Mouse (Mus musculus) erythroid progenitor cell, adult 5-6 weeks (primary cell): Measurements from ENCODE around the gene Mrps17. TPM values are rescaled to one million over a fixed set of nuclear protein-coding genes. Genes with fewer than 3 reads are reported as not detected.
"Not testable (repeated sequence)": the region's sequence is repeated elsewhere in the genome, so short reads cannot be mapped to it uniquely, and the experiment has no call there.

Experiments
- ATAC-seq: replicated peaks from 2 replicates; pipeline ENCODE4 v1.8.0; 2016; ENCODE audit warnings: moderate number of reproducible peaks, mild to moderate bottlenecking, moderate TSS enrichment, inconsistent platforms; ENCODE audit not compliant: poor library complexity, low FRiP score, severe bottlenecking
- total RNA-seq, 2 experiments: library from RNA; stranded (forward) in 1 of 2; stranded (reverse) in 1 of 2; fragments of 150-400 nt in 1 of 2; fragments of 186-747, 209-891 nt in 1 of 2; gene quantifications; 2 replicates each; pipeline versions ENCODE4 v1.2.3 to v1.2.4; 2015 to 2017; ENCODE audit warnings: low replicate concordance in 2 of 2

Mrps17 gene
- total RNA-seq (2015; ENCODE audit: low replicate concordance) (54.9 and 95.9 TPM in 2 replicates), total RNA-seq (2017; ENCODE audit: low replicate concordance) (31.1 and 45.7 TPM in 2 replicates)

DNA sequence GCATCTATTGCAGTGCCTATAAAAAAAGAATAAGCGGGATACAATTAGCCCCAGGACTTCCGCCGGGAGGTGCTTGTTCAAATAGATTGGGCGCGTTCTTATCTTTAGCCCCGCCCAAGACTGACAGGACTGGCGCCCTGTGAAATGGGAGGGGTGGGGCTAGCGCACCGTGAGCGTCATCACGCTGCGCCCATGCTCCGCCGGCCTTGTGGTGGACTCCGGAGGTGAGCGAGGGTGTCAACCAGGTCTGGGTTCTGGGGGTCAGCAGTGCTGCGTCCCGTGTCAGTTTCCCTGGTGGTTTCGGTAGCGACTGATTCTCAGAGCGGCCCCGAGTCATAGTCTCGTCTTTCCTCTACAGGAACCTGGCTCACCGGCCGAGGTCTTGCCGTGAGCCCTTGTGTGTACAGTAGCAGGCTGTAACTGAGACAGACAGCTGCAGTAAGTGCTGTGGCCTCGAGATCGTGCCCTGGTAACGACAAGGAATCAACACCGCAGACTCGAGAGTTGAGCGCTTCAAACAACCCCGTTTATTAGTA lies at the start of gene Mrps17:
TSS of gene Mrps17 (plus strand) at position 172 of the 536 bp plus-strand sequence.
- ATAC-seq = peak; percentile 99

GRCm38 (mm10) chr5:129666271-129666909 lies 48.9 kb upstream of the Mrps17 start:
- ATAC-seq = no peak

DNA sequence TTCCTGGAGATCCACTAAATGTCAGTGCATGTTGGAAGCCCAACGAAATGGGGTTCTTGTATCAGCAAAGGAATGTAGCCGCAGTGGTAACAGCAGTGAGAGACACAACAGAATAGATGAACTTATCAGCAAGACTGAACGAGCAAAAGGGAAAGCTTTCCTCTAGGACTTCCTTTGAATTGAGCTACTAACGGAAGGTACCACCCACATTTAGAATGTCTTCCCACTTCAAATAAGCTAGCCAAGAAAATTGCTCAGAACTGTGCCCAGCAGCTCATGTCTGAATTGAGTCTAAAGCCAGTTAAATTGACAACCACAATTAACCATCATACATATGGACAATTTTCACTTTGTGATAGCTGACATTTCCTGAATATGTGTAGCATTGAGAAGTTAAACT lies 47.4 kb upstream of the Mrps17 start:
- ATAC-seq = no peak

DNA sequence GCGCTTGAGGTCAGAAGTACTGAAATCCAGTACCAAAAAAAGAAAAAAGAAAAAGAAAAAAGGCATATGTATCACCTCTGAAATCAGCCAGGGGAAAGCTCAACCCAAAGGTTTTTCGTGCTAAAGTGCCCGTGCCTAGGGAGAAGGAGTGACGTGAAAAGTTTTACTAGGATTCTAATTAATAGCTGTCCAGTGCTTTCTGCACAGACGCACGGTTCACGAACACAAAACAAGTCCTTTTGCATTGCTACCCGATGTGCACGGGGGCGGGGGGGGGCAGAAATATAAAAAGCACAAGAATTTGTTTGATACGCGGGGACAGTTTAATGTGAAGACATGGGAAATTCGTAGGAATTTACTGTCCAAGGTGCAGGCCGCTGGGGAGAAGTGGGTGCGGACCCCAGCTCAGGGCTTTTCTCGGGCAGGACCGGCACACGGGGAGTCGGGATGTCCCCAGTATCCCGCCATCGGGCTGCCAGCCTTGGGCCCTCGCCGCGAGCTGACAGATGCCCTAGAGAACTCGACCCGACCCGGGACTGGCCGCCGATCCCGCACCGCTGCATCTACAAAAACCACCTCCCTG lies 45.8 kb upstream of the Mrps17 start:
- no peak; the same call in none of the 2 replicates for ATAC-seq

- peak; percentile 69 for ATAC-seq
Observed at GRCm38 (mm10) chr5:129670036-129670458, 45.2 kb upstream of the Mrps17 start, which contains the start of gene Zfp11. Zfp11 (minus strand) TSS chr5:129670099.

DNA sequence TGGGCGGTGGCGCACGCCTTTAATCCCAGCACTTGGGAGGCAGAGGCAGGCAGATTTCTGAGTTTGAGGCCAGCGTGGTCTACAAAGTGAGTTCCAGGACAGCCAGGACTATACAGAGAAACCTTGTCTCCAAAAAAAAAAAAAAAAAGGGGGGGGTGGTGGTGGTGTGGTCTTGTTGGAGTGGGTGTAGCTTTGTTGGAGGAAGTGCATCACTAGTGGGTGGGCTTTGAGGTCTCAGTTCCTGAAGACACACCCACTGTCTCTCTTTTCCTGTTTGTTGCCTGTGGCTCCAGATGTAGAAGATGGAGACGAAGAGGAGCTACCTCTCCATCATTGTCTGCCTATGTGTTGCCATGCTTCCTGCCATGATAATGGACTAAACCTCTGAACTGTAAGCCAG lies 30.2 kb upstream of the Mrps17 start:
- ATAC-seq = not testable (repeated sequence)

GRCm38 (mm10) chr5:129687621-129688020 lies 27.7 kb upstream of the Mrps17 start:
- ATAC-seq = no peak

- no peak for ATAC-seq
Observed at GRCm38 (mm10) chr5:129690528-129690927, 24.8 kb upstream of the Mrps17 start.

DNA sequence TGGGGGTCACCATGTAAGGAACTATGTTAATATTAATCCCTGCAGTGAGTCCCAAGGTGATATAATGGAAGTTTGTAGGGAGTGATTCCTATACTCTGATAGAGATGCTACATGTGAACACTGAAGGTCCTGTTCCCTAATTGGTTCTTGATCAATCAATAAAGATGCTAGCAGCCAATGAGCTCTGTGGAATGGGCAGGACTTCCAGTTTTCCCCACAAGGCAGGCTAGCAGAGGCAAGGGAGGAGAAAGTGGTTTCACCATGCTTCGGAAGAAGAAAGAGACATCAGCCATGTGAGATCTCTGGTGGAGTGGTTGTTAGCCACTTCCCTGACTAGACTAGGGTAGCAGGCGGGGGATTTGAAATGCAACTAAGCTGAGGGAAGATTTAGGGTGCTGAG lies 14.8 kb upstream of the Mrps17 start:
- no peak for ATAC-seq

- ATAC-seq = no peak
Observed at GRCm38 (mm10) chr5:129701706-129702105, 13.6 kb upstream of the Mrps17 start.

DNA sequence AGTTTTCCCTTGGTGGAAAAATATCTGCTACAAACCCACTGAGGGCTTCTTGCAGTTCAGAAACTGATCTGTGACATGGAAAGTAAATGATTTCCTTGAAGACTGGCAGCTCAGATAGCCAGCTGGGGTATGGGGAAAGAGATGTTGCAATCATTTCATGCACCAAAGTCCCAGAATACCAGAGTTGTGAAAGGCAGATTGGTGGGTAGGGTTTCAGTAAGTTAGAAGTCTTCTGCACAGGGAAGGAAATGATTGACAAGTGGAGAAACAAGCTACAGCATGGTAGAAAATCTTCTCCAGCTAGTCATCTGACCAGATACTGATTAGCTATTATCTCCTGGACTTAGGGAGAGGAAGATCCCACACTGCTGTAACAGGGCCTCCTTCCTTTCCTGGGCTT lies 11.9 kb upstream of the Mrps17 start:
- no peak for ATAC-seq

DNA sequence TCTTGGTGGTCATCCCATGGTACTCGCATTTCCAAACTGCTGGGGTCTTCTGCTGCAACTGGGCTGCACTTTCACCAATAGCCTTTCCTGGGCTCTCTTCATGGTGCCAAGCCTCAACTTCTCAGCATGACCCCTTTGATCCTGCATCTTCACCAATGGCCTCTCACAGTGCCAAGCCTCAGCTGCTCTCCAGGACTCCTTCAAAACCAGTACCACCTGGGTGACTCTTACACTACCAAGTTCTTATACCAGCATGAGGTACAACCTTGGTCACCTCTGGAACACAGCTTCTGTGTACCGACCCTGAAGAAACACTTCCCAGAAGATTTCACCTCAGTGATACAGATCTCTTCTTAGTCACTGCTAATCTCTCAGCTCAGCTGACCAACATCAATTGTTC lies 6.9 kb upstream of the Mrps17 start, which contains the start of gene Sept14:
TSS of gene Sept14 (minus strand) at position 101 of the 400 bp plus-strand sequence.
- no peak for ATAC-seq

DNA sequence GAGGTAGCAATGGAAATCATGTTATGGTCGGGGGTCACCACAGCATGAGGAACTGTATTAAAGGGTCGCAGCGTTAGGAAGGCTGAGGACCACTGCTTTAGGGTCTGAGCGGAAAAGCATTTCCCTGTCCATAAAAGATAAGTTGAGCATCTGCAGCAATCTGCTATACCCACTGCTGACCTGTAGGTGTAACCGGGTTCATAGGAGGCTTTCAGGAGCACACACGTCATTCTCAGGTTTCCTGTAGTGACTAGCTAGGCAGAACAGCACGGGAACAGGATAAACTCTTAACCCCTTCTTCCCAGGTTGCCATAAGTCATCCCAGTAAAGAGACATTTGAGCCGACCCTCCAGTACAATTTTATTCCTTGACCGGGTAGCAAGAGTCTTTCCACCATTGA lies 1.7 kb downstream of the Mrps17 start:
- no peak for ATAC-seq

DNA sequence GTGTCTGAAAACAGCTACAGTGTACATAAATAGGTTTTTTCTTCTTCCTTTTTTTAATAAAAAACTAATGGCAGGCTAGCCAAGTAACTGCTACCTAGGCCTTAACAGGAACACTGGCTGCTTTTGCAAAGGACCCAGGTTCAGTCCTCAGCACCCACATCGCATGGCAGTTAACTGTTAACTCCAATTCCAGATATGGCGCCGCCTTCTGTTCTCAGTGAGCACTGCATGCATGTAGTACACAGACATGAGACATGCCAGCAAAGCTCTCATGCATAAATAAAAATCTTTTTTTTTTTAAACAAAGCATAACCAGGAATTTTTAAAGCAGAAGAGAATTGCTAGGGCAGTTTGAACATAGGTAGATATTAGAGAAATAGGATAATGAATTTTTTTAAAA lies 4.9 kb downstream of the Mrps17 start:
- ATAC-seq = no peak

- peak; percentile 25; the same call in 1 of the 2 replicates for ATAC-seq
Observed at GRCm38 (mm10) chr5:129724268-129724667, 9.0 kb downstream of the Mrps17 start.

GRCm38 (mm10) chr5:129724834-129725773 lies 9.8 kb downstream of the Mrps17 start, which contains the start of gene Nipsnap2:
Nipsnap2 (plus strand) TSS chr5:129725063.
- peak; percentile 80 for ATAC-seq

GRCm38 (mm10) chr5:129725774-129726392 lies 10.6 kb downstream of the Mrps17 start:
- no peak for ATAC-seq

DNA sequence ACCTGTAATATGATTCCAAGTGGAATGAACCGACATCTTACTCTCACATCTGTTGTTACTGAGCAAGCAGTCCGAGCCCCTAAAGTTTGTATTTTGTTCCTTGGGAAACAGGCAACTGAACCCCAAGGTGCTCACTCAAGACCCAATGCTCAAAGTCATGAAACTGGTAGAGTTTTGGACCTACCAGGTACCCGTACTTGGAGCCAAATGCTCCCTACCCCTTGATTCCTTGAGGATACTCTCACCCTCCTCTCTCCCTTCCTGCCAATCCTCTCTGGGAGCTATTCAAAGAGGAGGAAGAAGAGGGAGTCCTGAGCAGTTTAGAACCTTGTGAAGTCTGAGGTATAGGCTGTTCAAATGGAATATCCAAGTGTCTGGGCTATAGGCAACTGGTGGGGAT lies 11.5 kb downstream of the Mrps17 start:
- no peak for ATAC-seq

- ATAC-seq = no peak
Observed at GRCm38 (mm10) chr5:129729286-129729685, 14.0 kb downstream of the Mrps17 start.
